Mouse (Mus musculus) adrenal gland, adult 8-10 months (tissue): ENCODE measurements at regions not wholly inside any gene's neighbourhood (a gene's known extent, or its start where the extent isn't known, plus 50 kb on each side); places are given as distances from the start of the nearest gene placed in this dataset.

Experiments
- DNase-seq: peaks from one replicate; pipeline ENCODE4 v3.0.0; 2022

- no peak for DNase-seq
Measured at GRCm38 (mm10) chr11:27280791-27281190, 687.0 kb upstream of the Vrk2 start.

DNA sequence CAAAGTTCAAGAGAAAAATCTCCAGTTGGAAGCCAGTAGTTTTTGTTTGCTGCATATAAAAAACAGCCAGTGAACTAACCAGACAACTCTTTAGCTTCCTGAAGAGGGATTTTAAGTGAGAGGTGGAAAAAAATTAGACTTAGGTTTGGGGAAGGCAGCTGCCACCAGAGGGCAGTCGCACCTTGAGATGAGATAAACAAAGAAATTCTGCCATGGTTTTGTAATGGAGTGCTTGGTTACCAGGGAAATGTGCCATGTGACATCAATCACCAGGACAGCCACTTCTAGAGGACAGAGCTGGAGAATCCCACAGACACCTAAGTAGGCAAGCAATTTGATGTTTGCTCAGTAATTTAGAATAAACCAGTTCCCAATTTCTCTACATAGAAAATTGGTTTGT, 670.5 kb upstream of the Vrk2 start:
- DNase-seq: peak; percentile 14

GRCm38 (mm10) chr11:27258521-27258920, 664.7 kb upstream of the Vrk2 start:
- no peak for DNase-seq

GRCm38 (mm10) chr11:27235884-27236283, 642.1 kb upstream of the Vrk2 start:
- DNase-seq: no peak

DNA sequence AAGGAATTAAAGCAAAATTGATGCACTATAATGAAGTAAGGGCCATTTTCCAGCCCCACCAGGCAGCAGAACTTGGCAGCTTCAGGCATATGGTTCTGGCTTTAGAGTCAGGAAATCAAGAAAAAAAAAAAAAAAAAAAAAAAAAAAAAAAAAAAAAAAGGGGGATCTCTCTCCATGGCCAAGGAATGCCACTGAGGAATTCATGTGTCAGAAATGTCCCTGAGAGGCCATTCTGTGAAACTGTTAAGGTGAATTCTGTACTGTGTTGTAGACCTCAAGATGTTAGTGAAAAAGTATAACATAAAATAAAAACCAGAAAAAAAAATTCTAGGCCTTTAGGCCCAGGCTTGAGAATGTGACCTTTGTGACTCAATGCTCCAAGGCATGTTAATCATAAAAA, 632.7 kb upstream of the Vrk2 start:
- no peak for DNase-seq

- DNase-seq: no peak
Measured at GRCm38 (mm10) chr11:27222436-27222835, 628.6 kb upstream of the Vrk2 start.

- no peak for DNase-seq
Measured at GRCm38 (mm10) chr11:27221956-27222355, 628.2 kb upstream of the Vrk2 start.

GRCm38 (mm10) chr11:27219715-27220699, 626.2 kb upstream of the Vrk2 start:
- DNase-seq: no peak

DNA sequence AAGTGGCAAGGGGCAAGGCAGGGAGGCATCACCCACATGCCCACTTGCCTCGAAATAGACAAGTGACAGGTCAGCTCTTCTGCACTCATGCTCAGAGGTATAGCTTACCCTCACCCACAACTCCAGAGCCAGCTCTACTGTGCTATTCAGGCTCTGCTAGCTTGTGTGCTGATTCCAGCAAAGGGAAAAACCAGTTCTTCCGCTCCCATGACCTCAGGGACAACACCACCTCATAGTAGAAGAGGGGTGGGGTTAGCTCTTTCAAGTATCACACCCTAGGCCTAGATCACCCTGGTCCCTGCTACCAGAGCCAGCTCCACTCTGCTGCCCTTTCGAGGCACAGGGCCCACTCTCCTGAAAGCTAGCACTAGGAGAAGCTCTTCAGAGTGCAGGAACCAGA, 622.0 kb upstream of the Vrk2 start:
- no peak for DNase-seq

- no peak for DNase-seq
Measured at GRCm38 (mm10) chr11:27203330-27204214, 609.8 kb upstream of the Vrk2 start.

DNA sequence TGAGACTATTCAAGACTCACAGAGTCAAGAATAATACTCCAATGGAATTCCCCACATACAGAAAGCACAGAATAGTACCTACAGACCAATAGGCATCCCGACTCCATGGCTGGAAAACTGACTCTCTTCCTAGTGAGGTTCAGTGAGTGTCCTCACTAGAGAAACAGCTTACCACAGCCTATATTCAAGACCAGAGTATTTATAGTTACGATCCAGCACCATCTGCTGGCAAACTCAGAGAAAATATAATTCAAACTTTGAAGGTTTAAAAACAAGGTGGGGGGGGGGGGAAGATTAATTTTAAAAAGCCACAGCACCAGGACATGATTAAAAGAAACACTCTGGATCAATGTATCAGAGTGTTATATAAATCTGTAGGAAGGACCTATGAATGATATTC, 590.2 kb upstream of the Vrk2 start:
- DNase-seq: no peak

DNA sequence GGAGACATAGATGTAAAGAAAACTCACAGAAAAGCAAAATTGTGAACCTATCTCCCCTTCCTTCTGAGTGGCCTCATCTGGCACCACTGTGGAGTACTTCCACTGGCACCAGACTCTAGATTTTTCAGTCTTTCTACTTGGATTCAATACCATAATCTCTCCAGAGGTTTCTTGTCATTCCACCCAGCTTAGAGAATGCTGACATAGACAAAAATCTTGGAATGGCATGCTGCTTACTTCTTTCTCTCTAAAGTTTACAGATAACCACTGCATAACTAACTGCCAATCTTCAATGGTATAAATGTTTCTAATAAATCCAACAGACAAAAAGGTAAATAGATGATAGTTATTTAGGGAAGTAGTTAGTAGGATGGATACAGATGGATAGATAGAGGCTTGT, 589.6 kb upstream of the Vrk2 start:
- no peak for DNase-seq

DNA sequence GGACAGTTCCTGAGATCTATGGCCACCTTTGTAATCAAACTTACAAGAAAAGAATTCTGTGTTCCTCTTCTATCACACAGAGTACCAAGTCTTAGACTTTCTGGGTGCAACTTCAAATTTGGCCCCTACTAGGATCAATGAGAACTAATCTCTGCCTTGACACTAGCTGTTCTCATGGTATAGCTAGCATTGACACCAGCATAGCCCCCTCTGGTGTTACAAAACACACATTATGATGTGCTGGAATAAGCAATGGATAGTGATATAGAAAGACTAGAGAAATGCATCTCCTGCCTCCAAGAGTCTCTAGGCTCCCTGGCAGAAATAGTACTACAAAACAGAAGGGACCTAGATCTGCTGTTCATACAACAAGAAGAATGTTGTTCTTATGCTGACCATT, 566.6 kb upstream of the Vrk2 start:
- DNase-seq: no peak
